Mouse (Mus musculus) megakaryocyte, adult 5-6 weeks (primary cell): ENCODE data around the gene Ak7. TPM values are rescaled to one million over a fixed set of nuclear protein-coding genes. Genes with fewer than 3 reads are reported as not detected.

Source experiments
- ATAC-seq: 2 replicates; pipeline ENCODE4 v1.8.0; 2016; ENCODE audit warnings: mild to moderate bottlenecking, inconsistent platforms; ENCODE audit not compliant: poor library complexity, severe bottlenecking
- total RNA-seq, 2 experiments: library from RNA; stranded (forward) in 1 of 2; stranded (reverse) in 1 of 2; fragments of 153-499, 151-499 nt in 1 of 2; fragments of 221-1000, 200-1000 nt in 1 of 2; gene quantifications; 2 replicates each; pipeline versions ENCODE4 v1.2.3 to v1.2.4; 2015 to 2017

Gene Ak7
- total RNA-seq, 2 experiments from 2014 or later: 0.07 to 0.38 TPM

DNA sequence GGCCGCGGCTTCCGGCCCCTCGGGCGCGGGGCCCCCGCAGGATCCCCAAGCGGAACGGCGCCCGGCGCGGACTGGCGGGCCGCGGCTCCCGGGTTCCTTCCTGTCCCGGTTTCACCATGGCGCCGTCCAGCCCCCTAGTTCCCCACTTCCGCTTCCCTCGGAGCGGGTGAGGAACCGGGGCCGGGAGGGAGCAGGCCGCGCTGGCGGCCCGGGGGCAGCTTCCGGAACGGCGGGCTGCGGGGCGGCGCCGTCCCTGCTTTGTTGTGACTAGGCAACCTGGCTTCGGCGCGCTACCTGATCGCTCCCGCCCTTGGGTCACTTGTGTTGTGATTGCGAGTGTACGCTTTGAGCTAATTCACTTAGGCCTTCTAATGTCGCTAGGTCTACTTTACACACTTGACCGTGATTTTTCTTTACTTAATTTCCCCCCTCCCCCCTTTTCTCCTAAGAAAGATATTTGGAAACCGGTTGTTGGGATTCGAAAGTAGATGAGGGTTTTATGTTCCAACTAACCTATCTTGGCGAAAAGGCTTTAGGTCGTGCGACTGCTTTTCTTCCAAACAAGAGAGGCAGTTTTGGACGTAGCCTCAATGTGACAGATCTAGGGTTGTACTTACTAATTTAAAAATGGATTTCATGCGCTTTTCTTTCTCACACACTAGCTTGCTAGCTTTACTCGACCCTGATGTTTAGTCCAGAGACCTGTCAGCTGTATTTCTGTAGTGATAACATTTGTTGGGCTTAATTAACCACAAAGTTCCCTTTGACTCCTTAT, 79.4 kb downstream of the Ak7 start:
- ATAC-seq: peak; percentile 83

DNA sequence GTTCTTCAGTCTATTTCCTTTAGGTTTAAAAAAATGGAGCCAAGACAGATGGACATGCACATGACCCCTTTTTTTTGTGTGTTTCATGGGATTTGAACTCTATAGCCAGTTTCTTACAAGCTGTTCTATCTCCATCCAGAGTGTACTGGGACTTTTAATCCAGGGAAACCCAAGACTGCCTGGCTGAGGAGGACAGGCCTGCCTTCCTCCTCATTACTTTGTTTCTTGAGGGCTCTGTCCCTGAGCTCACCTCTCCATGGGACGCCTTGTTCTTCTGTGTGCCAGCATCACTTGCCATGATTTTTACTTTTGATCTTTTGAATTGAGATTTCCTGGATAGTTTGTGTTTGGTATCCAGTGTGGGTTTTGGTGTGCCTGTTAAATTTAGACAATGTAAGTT, 80.3 kb downstream of the Ak7 start:
- ATAC-seq: no peak

DNA sequence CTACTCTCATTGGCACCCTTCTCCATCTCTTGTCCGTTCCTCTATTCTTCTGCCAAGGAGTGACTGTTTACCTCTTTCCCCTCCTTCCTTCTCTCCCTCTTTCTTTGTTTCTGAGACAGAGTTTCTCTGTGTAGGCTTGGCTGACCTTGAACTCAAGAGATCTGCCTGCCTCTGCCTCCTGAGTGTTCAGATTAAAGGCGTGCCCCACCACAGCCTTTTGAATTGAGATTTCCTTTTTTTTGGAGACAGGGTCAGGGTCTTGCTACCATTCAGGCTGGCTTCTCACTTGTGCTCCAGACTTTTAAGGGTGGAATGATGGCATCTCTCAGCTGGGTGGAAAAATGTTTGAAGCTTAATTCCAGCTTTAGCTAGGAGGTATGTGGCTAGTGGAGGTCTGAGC, 81.8 kb downstream of the Ak7 start:
- no peak for ATAC-seq

DNA sequence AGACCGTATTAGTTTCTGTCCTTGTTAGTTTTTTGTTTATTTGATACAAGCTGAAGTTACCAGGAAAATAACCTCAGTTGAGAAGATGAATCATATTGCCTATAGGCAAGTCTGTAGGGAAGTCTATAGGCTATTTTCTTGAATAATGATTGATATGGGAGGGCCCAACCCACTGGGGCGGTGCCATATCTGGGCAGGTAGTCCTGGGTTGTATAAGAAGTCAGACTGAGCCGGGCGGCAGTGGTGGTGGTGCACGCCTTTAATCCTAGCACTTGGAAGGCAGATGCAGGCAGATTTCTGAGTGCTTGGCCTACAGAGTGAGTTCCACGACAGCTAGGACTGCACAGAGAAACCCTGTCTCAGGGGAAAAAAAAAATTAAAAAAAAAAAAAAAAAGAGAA, 84.1 kb downstream of the Ak7 start:
- no peak for ATAC-seq

DNA sequence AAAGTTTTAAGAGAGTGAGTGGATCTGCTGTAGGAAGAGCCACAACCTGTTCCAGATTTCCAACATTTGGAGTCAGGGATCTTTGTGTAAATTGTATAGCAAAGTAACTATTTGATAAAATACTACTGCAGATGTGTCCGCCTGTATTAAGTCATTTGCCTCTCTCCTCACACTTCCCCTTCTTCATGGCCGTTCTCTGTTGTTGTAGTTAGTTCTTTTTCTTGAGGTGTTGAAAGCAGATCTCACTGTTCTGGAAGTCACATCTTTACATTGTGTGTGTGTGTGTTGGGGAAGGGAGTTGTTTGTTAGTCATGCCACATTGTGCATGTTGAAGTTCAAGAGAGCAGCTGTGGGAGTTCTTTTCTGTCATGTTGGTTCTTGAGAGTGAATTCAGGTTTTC, 89.1 kb downstream of the Ak7 start:
- peak; percentile 64 for ATAC-seq

DNA sequence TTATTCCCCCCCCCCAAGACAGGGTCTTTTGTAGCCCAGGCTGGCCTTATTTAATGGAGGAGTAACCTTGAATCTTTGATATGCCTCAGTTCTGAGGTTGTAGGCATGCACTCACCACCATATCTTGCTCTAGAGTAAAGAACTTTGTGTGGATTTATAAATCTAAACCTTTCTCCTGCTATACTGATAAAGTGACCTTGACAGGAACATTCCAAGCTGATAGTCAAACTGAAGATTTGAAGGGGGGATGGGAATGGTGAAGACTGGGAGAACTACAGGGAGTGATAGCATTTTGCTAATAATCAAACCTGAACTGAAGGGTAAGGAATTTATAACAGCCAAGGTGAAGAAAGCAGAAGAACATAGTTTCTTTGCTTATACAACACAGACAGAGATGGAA, 92.2 kb downstream of the Ak7 start:
- no peak for ATAC-seq

DNA sequence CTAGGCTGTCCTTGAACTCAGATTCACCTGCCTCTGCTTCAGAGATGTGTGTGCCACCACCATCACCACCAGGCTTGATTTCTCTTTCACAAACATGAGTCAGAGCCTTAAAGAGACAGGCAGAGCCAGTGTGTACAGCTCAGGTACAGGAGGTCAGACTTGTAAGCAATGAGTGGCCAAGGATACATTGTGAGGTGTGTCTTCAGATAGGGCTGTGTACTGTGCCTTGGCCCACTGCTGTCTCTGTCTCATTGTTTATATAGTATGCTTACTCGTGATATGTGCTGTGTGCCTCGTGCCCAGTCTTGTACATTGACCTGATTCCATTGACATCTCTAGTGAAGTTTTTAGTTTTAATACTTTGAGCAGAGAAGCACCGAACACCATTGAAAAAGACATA, 100.0 kb downstream of the Ak7 start:
- ATAC-seq: no peak

DNA sequence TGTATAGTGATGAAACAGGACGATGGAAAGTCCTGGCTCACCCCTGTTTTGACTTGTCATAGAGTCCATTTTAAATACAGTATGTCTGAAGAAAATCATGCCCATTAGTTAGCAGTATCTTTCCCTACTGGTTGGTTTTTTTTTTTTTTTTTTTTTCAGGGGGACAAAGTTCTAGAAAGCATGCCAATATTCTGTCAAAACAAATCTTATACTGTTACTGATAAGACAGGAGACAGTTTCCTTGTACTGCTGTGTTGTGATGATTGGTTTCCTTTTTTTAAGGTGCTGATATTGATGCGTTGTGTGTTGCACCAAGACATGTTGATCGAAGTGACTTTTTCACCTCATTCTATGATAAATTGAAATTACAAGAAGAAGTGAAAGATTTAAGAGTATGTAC, 100.4 kb downstream of the Ak7 start:
- ATAC-seq: no peak

DNA sequence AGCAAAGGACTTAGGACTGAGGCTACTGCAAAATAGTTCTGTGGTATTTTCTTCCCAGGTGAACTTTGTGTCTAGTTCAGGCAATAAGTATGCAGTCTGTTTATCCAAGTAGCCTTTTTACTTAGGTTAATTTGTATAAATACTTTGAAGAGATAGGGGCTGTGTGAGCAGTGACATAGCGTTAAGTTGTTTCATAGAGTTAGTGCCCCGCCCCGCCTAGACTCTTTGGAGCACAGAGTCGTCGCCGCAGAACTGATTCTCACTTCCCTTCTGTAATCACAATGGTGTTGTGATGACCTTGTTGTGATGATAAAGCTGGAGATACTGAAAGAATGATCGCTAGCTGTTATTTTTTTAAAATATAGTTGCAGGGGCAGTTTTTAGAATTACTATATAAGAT, 101.6 kb downstream of the Ak7 start:
- ATAC-seq: no peak

DNA sequence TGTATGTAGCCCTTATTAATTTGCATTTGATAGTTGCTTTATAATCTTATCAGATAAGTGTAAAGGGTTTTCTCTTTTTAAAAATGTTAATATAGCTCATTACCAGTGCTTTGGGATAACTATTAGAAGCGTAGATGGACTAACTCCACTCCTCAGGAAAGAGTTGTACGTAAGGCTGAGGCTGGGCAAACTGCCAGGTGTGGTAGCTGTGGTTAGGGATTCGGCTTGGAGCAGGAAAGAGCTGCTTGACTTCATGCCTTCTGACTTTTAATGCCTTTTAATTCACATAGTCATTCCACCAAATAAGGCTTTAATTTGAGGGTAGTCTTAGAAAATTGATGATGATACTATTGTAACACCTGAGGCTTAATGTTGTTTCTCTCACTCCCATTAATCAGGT, 103.2 kb downstream of the Ak7 start:
- ATAC-seq: no peak

DNA sequence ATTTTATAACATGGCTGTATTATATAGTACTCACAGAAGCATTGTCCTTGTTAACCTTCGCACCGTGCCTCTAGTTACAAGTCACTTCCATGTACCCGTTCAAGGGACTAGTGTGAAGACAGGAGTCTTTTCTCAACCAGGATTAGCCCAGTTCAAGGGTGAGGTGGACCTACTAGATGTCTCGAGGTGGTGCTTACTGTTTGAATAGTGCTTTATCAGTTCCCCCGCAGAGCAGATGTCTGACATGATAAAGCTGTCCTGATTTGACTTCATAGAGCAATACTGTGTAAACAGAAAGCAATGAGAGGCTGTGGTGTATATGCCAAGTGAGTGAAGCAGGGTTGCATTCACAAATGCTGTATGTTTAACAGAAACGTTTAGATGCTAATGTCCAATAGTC, 104.8 kb downstream of the Ak7 start:
- ATAC-seq: no peak

DNA sequence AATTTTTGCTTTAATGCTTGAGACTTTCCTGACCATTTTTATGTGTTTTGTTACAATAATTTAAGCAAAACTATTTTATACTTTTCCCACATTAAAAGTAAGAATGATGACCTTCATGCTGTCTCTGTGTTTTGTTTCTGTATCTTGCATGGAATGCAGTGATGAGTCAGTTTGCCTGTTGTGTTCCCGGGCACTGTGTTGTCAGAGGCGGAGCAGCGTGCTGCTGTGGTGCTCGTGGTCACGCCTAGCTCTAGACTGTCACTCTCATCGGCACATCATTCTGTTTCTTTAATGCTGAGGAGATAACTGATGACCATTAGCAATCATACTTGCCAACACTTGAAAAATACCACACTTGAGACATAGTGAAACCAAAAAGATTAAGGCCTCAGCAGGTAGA, 108.2 kb downstream of the Ak7 start:
- ATAC-seq: no peak

DNA sequence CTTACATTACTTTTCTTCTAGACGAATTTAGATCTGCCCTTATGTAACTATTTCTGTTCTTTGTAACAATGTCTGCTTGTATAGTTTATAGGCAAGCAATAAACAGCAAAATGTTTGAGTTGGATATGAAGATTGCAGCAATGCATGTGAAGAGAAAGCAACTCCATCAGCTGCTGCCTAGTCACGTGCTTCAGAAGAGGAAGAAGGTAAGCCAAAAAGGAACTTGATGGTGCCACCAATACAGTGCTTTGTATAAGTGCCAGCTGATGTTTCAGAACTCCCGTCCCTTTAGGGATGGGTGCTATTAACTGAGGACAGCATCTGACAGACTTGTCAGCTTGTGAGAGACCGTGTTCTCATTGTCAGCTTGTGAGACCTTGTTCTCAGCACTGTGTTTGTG, 117.7 kb downstream of the Ak7 start:
- ATAC-seq: peak; percentile 69

DNA sequence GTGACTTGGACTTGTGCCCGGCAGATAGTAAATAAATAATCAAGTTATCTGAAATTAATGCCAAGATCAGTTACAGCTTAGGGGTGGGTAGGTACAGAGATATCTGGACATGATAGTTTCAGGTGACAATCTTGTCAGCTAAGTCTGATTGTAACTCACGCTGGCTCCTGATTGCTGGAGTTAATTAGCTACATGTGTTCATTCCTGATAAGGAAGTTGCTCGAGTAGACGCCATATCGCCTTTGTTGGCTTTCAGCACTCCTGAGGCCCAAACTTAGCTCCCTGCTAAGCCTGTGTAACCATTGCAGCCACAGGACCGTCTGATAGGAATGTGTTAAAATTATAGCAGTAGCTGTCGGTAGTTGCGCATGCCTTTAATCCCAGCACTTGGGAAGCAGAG, 119.0 kb downstream of the Ak7 start:
- no peak for ATAC-seq

DNA sequence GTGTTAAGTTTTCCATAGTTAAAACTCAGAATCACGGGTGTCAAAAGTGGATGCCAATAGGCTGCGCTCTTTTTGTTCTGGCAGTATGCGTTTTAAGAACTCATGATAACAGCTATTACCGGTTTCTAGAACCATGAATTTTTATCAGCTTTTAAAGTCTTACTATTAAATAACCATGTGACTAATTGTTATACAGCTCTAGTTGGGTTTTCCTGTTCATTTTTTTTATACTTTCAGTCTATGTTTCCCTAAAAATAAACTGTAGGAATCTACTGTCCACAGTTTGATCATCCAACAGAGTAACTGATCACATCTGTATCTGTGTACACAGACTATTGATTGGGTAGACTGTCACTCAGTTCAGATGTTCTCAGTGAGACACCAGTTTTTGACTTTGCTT, 119.5 kb downstream of the Ak7 start:
- no peak for ATAC-seq

Other genes starting within 250 kb of the Ak7 start
- not detected in 2 replicates for gene Bdkrb2, start 142.8 kb upstream of the Ak7 start, total RNA-seq (2015)
- not detected in 2 replicates for gene Bdkrb2, start 142.8 kb upstream of the Ak7 start, total RNA-seq (2017)
- not detected in 2 replicates for gene Bdkrb1, start 102.9 kb upstream of the Ak7 start, total RNA-seq (2015)
- not detected in 2 replicates for gene Bdkrb1, start 102.9 kb upstream of the Ak7 start, total RNA-seq (2017)
- 20.7 and 26.4 TPM in 2 replicates for gene Gskip, start 21.1 kb upstream of the Ak7 start, total RNA-seq (2015)
- gene Gskip, start 21.1 kb upstream of the Ak7 start, total RNA-seq (2017): 14.1 and 14.6 TPM in 2 replicates
- gene Atg2b, start 20.8 kb upstream of the Ak7 start, total RNA-seq (2015): 16.2 and 16.5 TPM in 2 replicates
- gene Atg2b, start 20.8 kb upstream of the Ak7 start, total RNA-seq (2017): 14.1 and 14.7 TPM in 2 replicates
- 218 and 251 TPM in 2 replicates for gene Papola, start 78.7 kb downstream of the Ak7 start, total RNA-seq (2015)
- gene Papola, start 78.7 kb downstream of the Ak7 start, total RNA-seq (2017): 129 and 148 TPM in 2 replicates